Mouse (Mus musculus) thymus, postnatal 14 days (tissue): Measurements from ENCODE around the gene Phactr2.

Experiments
- DNase-seq: peaks from one replicate; pipeline ENCODE4 v3.0.0; 2021

Phactr2 gene

DNA sequence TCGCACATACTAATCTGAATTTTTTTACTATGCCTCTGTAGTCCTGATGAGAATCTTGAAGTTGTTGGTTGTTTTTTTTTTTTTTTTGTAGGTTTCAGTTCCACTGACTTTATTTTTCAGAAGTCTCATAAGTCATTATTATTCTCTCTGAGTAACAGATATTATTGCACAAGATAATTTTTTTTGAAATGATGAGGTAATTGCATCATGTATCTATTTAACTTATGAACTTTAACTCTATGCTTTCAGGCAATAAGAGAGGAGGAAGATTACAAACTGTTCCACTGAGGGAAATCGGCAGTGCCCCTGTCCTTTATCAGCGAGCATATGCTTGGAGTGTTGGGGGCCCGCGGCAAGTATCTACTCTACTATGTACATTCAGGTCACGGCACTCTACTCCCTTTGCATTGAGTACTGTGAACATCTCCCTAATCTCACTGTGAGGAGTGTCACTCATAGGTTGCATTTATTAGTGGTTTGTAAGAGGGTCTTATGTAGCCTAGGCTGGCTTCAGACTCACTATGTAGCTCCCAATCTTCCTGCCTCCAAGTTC is 272.4 kb downstream of the Phactr2 start:
- no peak for DNase-seq

DNA sequence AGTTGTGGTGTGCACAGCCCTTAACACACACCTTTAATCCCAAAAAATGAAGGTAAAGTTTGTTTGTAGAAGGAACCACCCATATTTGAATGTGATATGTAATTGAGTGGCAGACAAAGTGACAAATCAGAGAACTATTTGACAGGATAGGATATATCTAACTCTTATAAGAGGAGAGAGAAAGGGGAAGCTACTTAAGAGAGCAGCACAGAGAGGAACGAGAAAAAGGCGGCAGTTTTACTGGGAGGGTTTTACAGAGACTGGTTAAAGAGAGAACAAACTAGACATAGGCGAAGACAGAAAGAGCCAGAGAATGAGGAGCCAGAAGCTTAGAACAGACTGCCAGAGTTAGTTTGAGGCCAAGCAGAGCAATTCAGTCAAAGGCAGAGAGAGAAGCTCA is 273.4 kb downstream of the Phactr2 start:
- no peak for DNase-seq

DNA sequence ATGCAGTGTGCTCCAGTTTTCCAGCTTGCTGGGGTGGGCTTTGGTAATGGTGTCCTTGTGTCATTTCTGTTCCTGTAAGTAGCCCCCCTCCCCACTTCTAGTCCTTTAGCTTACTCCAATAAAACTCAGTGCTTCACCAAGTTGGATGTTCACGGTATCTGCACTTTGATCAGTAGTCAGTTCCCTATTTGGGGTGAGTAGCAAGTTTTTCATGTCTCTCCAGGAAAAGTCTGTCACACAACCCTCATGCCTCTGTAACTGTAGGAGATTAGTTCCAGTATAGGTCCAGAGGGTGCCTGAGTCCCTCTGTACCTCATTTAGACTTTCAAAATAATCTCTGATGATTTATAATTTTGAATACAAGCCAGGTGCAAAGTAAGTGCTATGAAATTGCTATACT is 275.0 kb downstream of the Phactr2 start:
- no peak for DNase-seq

DNA sequence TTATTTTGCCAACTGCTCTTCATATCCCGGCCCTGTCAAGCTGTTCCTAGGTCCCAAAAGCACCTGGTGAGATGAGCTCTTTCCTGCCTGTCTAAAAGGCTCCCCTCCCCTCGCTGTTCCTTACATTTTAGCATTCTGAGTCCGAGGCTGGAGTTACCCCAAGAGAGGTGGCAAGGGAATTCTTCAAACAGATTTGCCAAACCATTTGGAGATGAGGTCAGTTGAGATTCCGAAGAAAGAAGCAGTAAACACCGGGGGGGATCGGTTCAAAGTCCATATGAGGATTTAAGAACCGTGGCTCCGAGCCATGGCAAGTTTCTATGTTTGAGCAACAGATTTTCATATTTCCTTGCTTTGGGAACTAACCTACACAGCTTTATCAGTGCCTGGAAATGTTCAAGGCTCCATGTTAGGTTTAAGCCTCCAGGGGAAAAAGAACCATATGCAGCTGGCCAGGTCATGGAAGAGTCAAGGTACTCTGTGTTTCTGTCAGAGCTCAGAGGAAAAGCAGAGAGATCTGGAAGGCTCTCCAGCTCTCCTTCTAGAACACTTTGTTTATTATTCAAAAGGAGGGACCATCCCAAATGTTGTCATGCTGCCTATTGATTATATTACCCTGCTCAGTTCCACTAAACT is 277.2 kb downstream of the Phactr2 start:
- DNase-seq, result no peak

DNA sequence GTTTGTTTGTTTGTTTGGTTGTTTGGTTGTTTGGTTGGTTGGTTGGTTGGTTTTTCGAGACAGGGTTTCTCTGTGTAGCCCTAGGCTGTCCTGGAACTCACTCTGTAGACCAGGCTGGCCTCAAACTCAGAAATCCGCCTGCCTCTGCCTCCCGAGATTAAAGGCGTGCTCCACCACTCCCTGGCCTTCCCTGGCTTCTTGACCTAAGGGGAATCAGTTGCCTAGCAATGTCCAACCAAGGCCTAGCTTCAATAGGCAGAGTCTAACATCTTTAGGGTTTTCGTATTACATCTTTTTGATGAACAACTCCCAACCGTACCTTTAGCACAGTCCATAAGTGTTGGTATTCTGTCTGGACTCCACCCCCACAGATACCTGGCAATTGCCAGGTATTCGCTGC is 280.7 kb downstream of the Phactr2 start:
- DNase-seq, result peak; percentile 13

DNA sequence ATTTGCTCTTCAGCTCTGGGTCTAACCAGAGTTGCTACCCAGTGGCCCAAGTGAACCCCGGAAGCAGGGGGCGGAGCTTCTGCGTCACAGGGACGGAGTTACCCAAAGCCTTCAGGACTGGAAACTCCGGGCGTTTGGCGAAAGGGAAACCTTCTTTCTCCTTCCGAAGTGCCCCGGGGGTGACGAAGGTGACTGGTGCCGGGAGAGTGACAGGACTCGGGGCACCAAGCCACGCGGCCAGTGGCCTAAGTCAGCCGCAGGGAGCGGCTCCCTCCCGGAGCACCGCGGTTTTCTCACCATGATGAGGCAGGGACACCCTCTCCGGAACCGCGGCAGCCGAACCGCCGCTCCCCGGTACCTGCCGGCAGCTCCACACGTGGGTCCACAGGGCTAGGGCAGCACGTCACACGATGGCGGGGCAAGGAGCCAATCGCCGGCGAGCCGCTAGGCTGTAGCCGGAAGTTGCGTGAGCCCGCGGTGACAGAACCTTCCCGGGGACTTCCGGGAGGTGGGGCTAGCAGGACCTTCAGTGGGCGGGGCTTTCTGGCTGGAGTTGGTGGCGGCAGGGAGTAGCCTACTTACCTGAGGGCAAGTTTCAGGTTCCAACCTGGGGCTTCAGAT is 281.4 kb downstream of the Phactr2 start, which contains the start of gene Ltv1:
Gene Ltv1 (minus strand): TSS at position 438 of the 621 bp plus-strand sequence.
- DNase-seq, result peak; percentile 95

DNA sequence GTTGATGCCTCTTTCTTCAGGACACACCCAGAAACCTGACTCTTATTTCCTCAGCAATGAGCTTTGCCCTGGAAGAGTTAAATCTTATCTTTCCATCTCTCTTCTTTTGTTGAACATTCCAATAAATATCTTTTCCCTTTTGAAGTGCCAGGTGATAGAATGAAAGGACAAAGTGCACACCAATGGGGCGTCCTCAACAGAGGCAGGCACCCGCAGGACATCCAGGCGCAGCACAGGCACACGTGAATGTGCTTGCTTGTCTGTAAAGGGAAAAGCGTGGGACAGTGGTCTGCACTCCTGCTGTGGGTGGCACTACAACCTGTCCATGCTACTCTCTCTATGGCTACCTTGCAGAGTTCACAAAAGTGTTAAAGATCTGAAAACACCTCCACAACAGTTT is 284.3 kb downstream of the Phactr2 start:
- DNase-seq, result no peak

DNA sequence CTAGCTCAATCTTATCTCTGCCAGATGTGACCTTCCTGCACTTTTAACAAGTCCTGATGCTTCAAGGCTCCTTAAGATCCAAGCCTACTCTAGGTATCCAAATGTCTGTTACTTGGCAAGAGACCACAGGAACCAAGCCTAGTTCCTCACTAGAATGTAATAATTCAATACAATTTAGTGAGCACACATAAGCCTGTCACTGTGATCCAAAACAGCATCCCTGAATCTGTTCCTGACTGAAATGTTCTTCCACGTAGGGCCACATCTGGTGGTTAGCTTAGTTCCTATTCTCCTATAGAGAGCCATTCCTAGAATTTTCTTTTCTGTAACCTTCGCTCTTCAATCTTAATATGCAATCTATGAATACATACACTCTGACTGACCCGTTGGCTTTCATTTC is 287.5 kb downstream of the Phactr2 start:
- DNase-seq, result no peak

DNA sequence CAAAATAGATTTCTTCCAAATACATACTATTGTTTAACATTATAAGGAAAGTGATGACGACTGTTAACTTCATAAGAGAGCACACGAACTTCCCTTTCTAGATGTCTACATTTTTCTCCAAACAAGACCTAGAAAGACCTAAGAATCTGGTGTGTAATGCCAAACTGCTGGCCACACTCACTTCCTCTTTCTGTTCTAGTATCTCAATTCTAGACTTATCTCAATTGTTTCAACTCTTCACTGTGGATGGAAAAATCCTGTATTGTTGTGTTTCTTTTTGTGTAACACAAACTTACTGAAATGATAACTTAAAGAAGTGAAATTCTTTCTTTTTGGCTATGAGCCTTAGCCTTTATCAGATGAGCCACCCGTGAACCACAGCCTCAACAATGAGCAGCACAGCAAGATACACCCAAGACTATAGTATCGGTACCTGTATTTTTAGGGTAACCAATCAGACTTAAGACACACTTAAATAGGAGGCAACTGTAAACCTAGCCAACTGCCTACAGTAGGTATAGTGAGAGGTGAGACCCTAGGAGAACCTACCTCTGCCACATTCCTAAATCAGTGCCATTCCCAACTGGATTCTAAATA is 289.9 kb downstream of the Phactr2 start:
- DNase-seq, result no peak

DNA sequence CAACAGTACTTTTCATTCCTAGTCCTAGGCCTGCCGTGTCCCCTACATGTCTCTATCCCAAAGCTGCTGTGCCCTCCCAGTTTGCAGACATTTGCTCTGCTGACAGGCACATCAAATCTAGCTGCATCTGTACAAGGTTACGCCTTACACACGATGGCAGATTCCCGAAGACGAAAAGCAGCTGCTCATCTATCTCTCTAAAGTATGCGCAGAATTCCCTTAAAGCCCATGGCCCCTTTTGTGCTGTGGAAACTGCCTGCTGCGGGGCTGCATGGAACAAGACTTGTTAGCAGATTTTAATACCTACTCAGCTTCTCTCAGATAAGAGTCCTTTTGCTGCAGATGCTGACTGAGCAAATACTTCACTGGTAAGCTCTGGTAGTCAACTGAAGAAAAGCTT is 294.0 kb downstream of the Phactr2 start:
- no peak for DNase-seq

DNA sequence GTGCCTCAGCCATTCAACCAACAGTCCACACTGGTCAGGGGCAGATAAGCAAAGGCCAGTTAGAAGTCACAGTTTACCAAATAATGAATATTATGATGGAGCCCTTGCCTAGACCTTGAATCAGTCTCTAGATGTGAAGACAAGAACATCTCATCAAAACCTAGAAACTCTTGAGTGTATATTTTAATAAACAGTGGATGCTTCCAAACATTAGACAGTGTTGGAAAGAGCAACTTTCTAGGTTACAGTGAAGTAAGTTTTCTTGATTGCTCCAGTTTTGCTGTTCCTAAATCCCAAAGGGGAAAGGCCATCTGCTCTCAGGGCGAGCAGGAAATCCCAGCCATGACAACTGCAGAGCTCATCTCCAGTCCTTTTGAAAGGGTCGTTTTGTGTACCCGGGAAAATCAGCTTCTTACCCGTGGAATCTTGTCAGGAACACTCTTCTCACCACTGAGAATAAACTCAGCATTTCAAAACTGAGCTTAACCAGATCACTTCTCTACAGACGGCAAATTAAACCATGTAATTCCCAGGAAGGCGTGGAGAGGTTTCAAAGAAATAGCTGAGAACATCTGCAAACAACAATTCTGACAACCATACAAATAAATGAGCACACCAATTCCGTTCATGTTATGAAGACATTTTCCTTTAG is 296.1 kb downstream of the Phactr2 start, which contains the start of gene Zc2hc1b:
Gene Zc2hc1b (minus strand): TSS at position 51 of the 652 bp plus-strand sequence.
- no peak for DNase-seq

DNA sequence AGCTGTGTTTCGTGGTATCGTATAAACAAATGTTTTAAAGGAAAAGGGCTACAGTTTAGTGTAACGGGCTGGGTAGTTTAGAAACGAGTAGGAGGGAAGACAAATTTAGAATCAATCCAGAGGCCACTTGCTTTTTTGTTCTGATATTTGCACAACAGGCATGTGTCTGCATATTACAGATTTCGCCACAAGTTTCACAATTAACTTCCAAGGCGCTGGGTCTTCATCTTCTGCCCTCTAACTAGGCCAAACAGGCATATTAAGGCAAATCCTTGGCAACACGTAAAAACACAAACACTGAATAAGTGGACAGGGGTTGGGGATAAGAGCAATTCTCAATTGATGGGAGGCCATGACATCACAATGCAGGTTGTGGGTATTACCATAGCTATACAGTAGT is 298.3 kb downstream of the Phactr2 start:
- no peak for DNase-seq

DNA sequence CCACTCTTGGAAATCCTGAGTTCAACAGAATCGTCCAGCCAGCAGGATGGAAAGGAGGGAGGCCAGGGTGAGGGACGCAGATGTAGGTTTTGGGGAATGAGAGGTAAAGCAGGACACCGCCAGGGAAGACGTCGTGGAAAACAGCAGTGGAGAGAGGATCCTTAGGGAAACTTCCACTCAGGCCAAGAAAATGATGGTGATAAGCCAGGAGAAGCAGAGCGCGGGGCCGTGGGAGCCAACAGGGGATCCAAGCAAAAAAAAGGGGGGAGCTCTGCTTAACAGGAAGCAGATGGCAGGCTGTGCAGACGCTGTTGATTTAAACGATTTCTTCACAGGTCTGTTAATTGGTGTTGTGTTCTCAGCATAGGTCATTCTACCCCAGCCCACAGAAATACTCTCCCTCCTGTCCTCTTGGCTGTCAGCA is 301.4 kb downstream of the Phactr2 start:
- peak; percentile 8 for DNase-seq

DNA sequence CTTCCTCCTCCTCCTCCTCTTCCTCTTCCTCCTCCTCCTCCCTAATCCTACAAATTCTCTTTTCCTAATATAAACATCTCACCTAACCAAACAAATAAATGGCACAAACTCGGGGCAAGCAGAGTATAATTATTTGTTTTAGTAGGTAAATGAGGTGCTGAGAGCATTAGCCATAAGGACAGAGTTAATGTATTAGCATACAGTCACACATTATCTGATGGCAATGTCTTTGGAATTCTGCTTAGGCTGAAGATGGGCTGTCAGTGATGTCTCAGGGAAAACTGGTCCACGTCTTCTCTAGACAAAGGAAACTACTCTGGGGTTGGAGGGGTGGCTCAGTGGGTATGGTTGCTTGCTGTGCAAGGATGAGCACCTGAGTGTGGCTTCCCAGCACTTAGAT is 302.8 kb downstream of the Phactr2 start:
- no peak for DNase-seq

DNA sequence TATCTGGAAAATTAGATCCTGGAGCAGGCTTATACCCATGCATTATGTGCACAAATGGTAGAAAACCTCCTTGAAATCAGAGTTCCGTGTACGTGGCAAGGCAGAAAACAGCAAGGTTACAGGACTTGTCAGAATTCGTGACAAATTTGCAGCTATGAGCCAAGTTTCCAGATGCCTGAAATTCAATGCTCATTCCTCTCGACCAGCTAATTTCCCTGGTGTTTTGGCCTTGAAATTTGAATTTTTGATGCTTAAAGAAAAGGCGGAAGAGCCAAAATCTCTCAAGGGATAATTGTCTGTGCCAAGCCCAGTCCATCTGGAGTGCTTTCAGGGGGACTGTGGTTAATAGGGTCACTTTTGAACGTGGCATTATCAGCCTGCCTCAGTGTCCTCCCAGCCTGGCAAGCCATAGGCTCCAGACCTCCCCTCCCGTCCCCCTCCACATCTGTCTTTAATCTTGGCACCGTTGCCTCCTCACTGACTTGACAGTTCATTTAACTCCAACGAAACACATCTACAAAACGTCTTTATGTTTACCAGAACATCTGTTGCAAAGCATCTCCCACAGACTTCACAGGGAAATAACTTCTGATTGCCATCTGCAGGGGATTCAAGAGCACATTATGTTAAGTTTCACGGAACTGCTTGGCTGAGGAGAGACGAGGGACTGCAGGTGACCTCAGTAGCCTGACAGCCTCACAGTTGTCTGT is 303.3 kb downstream of the Phactr2 start:
- DNase-seq, result no peak

DNA sequence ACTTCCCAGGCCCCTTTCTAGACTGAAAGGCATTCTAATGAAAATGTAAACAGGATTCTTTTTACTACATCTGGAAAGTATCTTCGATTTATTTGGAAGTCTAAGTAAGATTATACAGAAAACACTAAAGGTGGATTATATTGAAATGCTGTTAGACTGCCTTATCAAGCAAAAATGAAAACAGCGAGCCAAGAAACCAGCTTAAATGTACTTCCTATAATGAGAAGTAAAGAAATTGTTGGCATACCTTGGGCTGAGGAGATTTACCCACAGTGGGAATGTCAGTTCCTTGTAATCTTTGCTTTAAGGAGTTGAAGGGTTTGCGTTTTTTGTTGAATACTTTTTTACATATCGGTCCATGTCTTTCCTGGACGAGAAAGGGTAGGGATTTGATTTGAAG is 305.8 kb downstream of the Phactr2 start:
- no peak for DNase-seq

DNA sequence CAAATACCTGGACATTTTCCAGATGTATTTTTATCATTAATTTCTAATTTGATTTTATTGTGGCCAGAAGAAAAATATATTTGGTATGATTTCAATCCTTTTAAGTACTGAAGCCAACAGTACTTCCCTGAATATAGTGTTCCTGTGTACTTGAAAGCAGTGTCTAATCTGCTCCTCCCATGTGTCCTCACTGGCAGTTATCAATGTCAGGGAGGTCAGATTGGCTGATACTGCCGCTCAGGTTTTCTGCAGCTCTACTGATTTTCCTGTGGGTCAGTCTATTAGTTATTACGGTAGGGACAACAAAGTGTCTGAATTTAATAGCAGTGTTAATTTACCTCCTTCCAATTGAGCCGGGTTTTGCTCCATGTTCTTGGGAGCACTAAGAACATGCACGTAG is 312.2 kb downstream of the Phactr2 start:
- no peak for DNase-seq

DNA sequence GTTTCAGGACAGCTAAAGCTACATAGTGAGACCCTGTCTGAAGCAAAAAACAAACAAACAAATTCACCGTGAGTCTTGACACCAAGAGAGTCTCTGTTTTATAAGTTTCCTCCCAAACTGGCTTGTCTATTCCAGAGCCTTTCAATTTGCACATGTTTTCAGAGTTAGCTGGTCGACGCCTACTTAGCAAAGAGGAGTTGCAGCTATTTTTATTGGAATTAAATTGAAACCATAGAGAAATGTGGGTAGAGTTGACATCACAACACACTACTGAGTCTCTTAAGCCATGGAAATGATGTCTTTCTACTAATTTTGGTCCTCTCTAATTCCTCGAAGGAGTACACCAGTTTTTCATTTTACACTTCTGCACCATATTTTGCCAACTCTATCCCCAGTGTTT is 313.3 kb downstream of the Phactr2 start:
- no peak for DNase-seq
